Mouse (Mus musculus): ENCODE data around the gene Plekha8.

Gene Plekha8

GRCm38 (mm10) chr6:54587683-54588082 lies 7.2 kb upstream of the Plekha8 start:
- DNase-seq = no peak

- DNase-seq = no peak
Observed at GRCm38 (mm10) chr6:54588212-54588611, 6.7 kb upstream of the Plekha8 start.

- no peak for DNase-seq
Observed at GRCm38 (mm10) chr6:54590691-54591090, 4.2 kb upstream of the Plekha8 start.

- peak; percentile 10 to 31 for DNase-seq
Observed at GRCm38 (mm10) chr6:54591778-54592177, 3.1 kb upstream of the Plekha8 start.

- peak; percentile 94 to 97 for DNase-seq
Observed at GRCm38 (mm10) chr6:54592938-54593535, 1.9 kb upstream of the Plekha8 start.

GRCm38 (mm10) chr6:54593766-54594468 lies 994 bp upstream of the Plekha8 start:
- no peak for DNase-seq

GRCm38 (mm10) chr6:54595330-54595878 lies 493 bp downstream of the Plekha8 start:
- DNase-seq = no peak

- DNase-seq = no peak
Observed at GRCm38 (mm10) chr6:54597208-54597607, 2.3 kb downstream of the Plekha8 start, which contains the start of gene Fkbp14. Fkbp14 (minus strand) TSS chr6:54597308.

- no peak for DNase-seq
Observed at GRCm38 (mm10) chr6:54597711-54598110, 2.8 kb downstream of the Plekha8 start.

- no peak for DNase-seq
Observed at GRCm38 (mm10) chr6:54600681-54601347, 5.9 kb downstream of the Plekha8 start.

- DNase-seq = no peak
Observed at GRCm38 (mm10) chr6:54602891-54603290, 8.0 kb downstream of the Plekha8 start.

GRCm38 (mm10) chr6:54604001-54604715 lies 9.2 kb downstream of the Plekha8 start:
- no peak for DNase-seq

- DNase-seq = no peak
Observed at GRCm38 (mm10) chr6:54606241-54606640, 11.3 kb downstream of the Plekha8 start.

GRCm38 (mm10) chr6:54617363-54617762 lies 22.5 kb downstream of the Plekha8 start:
- DNase-seq = no peak

GRCm38 (mm10) chr6:54619530-54619929 lies 24.6 kb downstream of the Plekha8 start:
- no peak for DNase-seq

GRCm38 (mm10) chr6:54620357-54620756 lies 25.4 kb downstream of the Plekha8 start:
- no peak for DNase-seq

- DNase-seq = no peak
Observed at GRCm38 (mm10) chr6:54628381-54628780, 33.5 kb downstream of the Plekha8 start.

GRCm38 (mm10) chr6:54629734-54630133 lies 34.8 kb downstream of the Plekha8 start:
- peak; percentile 26 to 29 for DNase-seq

- no peak for DNase-seq
Observed at GRCm38 (mm10) chr6:54631462-54631861, 36.6 kb downstream of the Plekha8 start.

- no peak for DNase-seq
Observed at GRCm38 (mm10) chr6:54639877-54640276, 45.0 kb downstream of the Plekha8 start.

GRCm38 (mm10) chr6:54641953-54642352 lies 47.0 kb downstream of the Plekha8 start:
- DNase-seq = no peak

- no peak for DNase-seq
Observed at GRCm38 (mm10) chr6:54643181-54643580, 48.3 kb downstream of the Plekha8 start.
